Mouse (Mus musculus): ENCODE data around the gene Ano7. TPM values are rescaled to one million over a fixed set of nuclear protein-coding genes. Genes with fewer than 3 reads are reported as not detected.

The Ano7 gene
- total RNA-seq (2021), result not detected
- long read RNA-seq, experiment 1, result 0 reads
- long read RNA-seq, experiment 2, result 0 reads

GRCm38 (mm10) chr1:93373665-93374064, at the start of gene Ano7:
TSS of gene Ano7 (plus strand) at chr1:93373930.
- no peak for DNase-seq (ENCODE audit: low spot score in 2 of 2)

GRCm38 (mm10) chr1:93323973-93324372, 49.8 kb upstream of the Ano7 start:
- no peak for DNase-seq (ENCODE audit: low spot score in 2 of 2)

GRCm38 (mm10) chr1:93326446-93326845, 47.3 kb upstream of the Ano7 start:
- no peak for DNase-seq (ENCODE audit: low spot score in 2 of 2)

GRCm38 (mm10) chr1:93334621-93335020, 39.1 kb upstream of the Ano7 start:
- DNase-seq (ENCODE audit: low spot score in 2 of 2), result no peak

- peak; percentile 90 to 91 for DNase-seq (ENCODE audit: low spot score in 2 of 2)
These were observed 30.9 kb upstream of the Ano7 start, which contains the start of the genes Ppp1r7 and Pask for GRCm38 (mm10) chr1:93342648-93343503. TSS of gene Ppp1r7 (plus strand) at chr1:93342854. TSS of gene Pask (minus strand) at chr1:93343482.

GRCm38 (mm10) chr1:93343504-93344047, 30.2 kb upstream of the Ano7 start:
- DNase-seq (ENCODE audit: low spot score in 2 of 2), result peak; percentile 84 to 86

GRCm38 (mm10) chr1:93347176-93347575, 26.6 kb upstream of the Ano7 start:
- DNase-seq (ENCODE audit: low spot score in 2 of 2), result no peak

GRCm38 (mm10) chr1:93349701-93350100, 24.0 kb upstream of the Ano7 start:
- DNase-seq (ENCODE audit: low spot score in 2 of 2), result no peak

- no peak for DNase-seq (ENCODE audit: low spot score in 2 of 2)
These were observed 21.0 kb upstream of the Ano7 start for GRCm38 (mm10) chr1:93352724-93353123.

- DNase-seq (ENCODE audit: low spot score in 2 of 2), result no peak
These were observed 11.1 kb upstream of the Ano7 start for GRCm38 (mm10) chr1:93362661-93363060.

- DNase-seq (ENCODE audit: low spot score in 2 of 2), result no peak
These were observed 8.1 kb upstream of the Ano7 start for GRCm38 (mm10) chr1:93365641-93366040.

- no peak for DNase-seq (ENCODE audit: low spot score in 2 of 2)
These were observed 3.6 kb downstream of the Ano7 start for GRCm38 (mm10) chr1:93377307-93377706.

GRCm38 (mm10) chr1:93379117-93379516, 5.4 kb downstream of the Ano7 start:
- DNase-seq (ENCODE audit: low spot score in 2 of 2), result no peak

- no peak for DNase-seq (ENCODE audit: low spot score in 2 of 2)
These were observed 13.5 kb downstream of the Ano7 start for GRCm38 (mm10) chr1:93387198-93387597.

- no peak for DNase-seq (ENCODE audit: low spot score in 2 of 2)
These were observed 15.2 kb downstream of the Ano7 start for GRCm38 (mm10) chr1:93388906-93389305.

GRCm38 (mm10) chr1:93401191-93402052, 27.7 kb downstream of the Ano7 start:
- DNase-seq (ENCODE audit: low spot score in 2 of 2), result no peak

- DNase-seq (ENCODE audit: low spot score in 2 of 2), result no peak
These were observed 29.7 kb downstream of the Ano7 start for GRCm38 (mm10) chr1:93403403-93403802.

- no peak for DNase-seq (ENCODE audit: low spot score in 2 of 2)
These were observed 58.4 kb downstream of the Ano7 start for GRCm38 (mm10) chr1:93432087-93432486.

- no peak for DNase-seq (ENCODE audit: low spot score in 2 of 2)
These were observed 65.6 kb downstream of the Ano7 start for GRCm38 (mm10) chr1:93439321-93439720.

- peak; percentile 72 to 75 for DNase-seq (ENCODE audit: low spot score in 2 of 2)
These were observed 70.8 kb downstream of the Ano7 start for GRCm38 (mm10) chr1:93444405-93445110.
